Mouse (Mus musculus) hindbrain, embryonic 11.5 days (tissue): ENCODE results near the gene Gli2. TPM values are rescaled to one million over a fixed set of nuclear protein-coding genes. Genes with fewer than 3 reads are reported as not detected.

Experiments
- ATAC-seq: fragments of 200-750 bp; cut with Nextera tagmentation; 2 replicates; pipeline ENCODE4 v1.8.0; 2017; ENCODE audit warnings: mild to moderate bottlenecking, moderate TSS enrichment, moderate library complexity; ENCODE audit not compliant: low FRiP score
- DNase-seq: peaks from one replicate; pipeline ENCODE4 v3.0.0-alpha.2; 2015; ENCODE audit warnings: low spot score
- H3K27ac ChIP-seq: fragments of 300-500 bp; sonication (generic); 2 replicates; pipeline ENCODE4 v1.5.1; 2014; ENCODE audit warnings: mild to moderate bottlenecking, low read depth, low read length
- H3K27me3 ChIP-seq: fragments of 300-500 bp; sonication (generic); 2 replicates; pipeline ENCODE4 v1.6.1; 2014; ENCODE audit warnings: mild to moderate bottlenecking, low read length, moderate library complexity, mixed read lengths; ENCODE audit not compliant: control insufficient read depth, insufficient read depth
- H3K36me3 ChIP-seq: fragments of 300-500 bp; sonication (generic); 2 replicates; pipeline ENCODE4 v1.6.1; 2014; ENCODE audit warnings: mild to moderate bottlenecking, low read length, moderate library complexity, mixed read lengths; ENCODE audit not compliant: control insufficient read depth, insufficient read depth
- H3K4me1 ChIP-seq: fragments of 300-500 bp; sonication (generic); replicated peaks from 2 replicates; pipeline ENCODE4 v1.6.1; 2014; ENCODE audit warnings: low read length, mixed read lengths; ENCODE audit not compliant: control insufficient read depth, insufficient read depth
- H3K4me2 ChIP-seq: fragments of 300-500 bp; sonication (generic); replicated peaks from 2 replicates; pipeline ENCODE4 v1.6.1; 2014; ENCODE audit warnings: mild to moderate bottlenecking, low read depth, low read length
- H3K4me3 ChIP-seq: fragments of 300-500 bp; sonication (generic); 2 replicates; pipeline ENCODE4 v1.5.1; 2014; ENCODE audit warnings: low read depth, low read length
- H3K9ac ChIP-seq: fragments of 300-500 bp; sonication (generic); 2 replicates; pipeline ENCODE4 v1.6.1; 2014; ENCODE audit warnings: low read depth, low read length
- H3K9me3 ChIP-seq: fragments of 300-500 bp; sonication (generic); 2 replicates; pipeline ENCODE4 v1.6.1; 2016; ENCODE audit warnings: low read length; ENCODE audit not compliant: control insufficient read depth
- WGBS: fragments of 180-500 bp; shearing (Covaris S2); extraction: QIAGEN DNeasy Blood & Tissue Kit; methylation state at CpG from one replicate; pipeline ENCODE4 v1.1.7; 2014; 5-methylcytosine and 5-hydroxymethylcytosine counted together
- polyA plus RNA-seq: library from polyadenylated mRNA; unstranded; fragments of >200 nt; fragmentation: Nextera tagmentation; extraction: Ambion mirVana; gene quantifications from 2 replicates; pipeline ENCODE4 v1.2.1, GENCODE M21; 2014

Gli2 gene
- polyA plus RNA-seq, 1 experiment from 2014 or later: 8.7 TPM

GRCm38 (mm10) chr1:118910693-118911426, 142.6 kb downstream of the Gli2 start:
- 0 out of 2 replicates have a peak, but pooled peaks cover 3% of the 10 kb centered on the region for H3K27me3 ChIP-seq
- no peak overlapping the region for H3K4me2 ChIP-seq
- H3K9ac ChIP-seq: no peak overlapping the region
- H3K9me3 ChIP-seq: no peaks in the 10 kb centered on the region
- 13% methylated on average over 13 of the region's 13 CpGs for WGBS
- no peak overlapping the region for H3K4me3 ChIP-seq
- peaks cover 18% of the 10 kb centered on the region for H3K4me1 ChIP-seq
- DNase-seq: peak; percentile 70
- H3K27ac ChIP-seq: peak overlapping the region; percentile 70
- H3K36me3 ChIP-seq: no peaks in the 10 kb centered on the region
- peak; percentile 81 for ATAC-seq

- Histone ChIP-seq H3K4me1 (peaks cover 22% of the 10 kb centered on the region), H3K9me3 (no peaks in the 10 kb centered on the region), H3K27ac (no peak overlapping the region), H3K4me3 (no peak overlapping the region), H3K4me2 (no peak overlapping the region), H3K27me3 (0 out of 2 replicates have a peak, but pooled peaks cover 3% of the 10 kb centered on the region), H3K9ac (no peak overlapping the region), H3K36me3 (no peaks in the 10 kb centered on the region)
- WGBS: 83% methylated on average over 3 of the region's 3 CpGs
- no peak for DNase-seq
- no peak for ATAC-seq
These were observed 144.4 kb downstream of the Gli2 start for GRCm38 (mm10) chr1:118909051-118909450.

- 0 out of 2 replicates have a peak, but pooled peaks cover 1% of the 10 kb centered on the region for H3K27me3 ChIP-seq
- H3K4me2 ChIP-seq: no peak overlapping the region
- H3K27ac ChIP-seq: no peak overlapping the region
- WGBS: 92% methylated on average over 9 of the region's 9 CpGs
- DNase-seq (no peak), ATAC-seq (no peak)
- no peak overlapping the region for H3K4me3 ChIP-seq
- H3K36me3 ChIP-seq: no peaks in the 10 kb centered on the region
- no peaks in the 10 kb centered on the region for H3K9me3 ChIP-seq
- peaks cover 13% of the 10 kb centered on the region; the same call in 1 of the 2 replicates for H3K4me1 ChIP-seq
- no peak overlapping the region for H3K9ac ChIP-seq
These were observed 145.8 kb downstream of the Gli2 start for GRCm38 (mm10) chr1:118907574-118907973.

- 71% methylated on average over 5 of the region's 5 CpGs for WGBS
- H3K9ac ChIP-seq: no peak overlapping the region
- H3K27me3 ChIP-seq: no peaks in the 10 kb centered on the region
- H3K9me3 ChIP-seq: no peaks in the 10 kb centered on the region
- H3K27ac ChIP-seq: no peak overlapping the region
- DNase-seq (no peak), ATAC-seq (no peak)
- H3K4me3 ChIP-seq: no peak overlapping the region
- no peak overlapping the region for H3K4me2 ChIP-seq
- peaks cover 4% of the 10 kb centered on the region; the same call in 1 of the 2 replicates for H3K4me1 ChIP-seq
- H3K36me3 ChIP-seq: no peaks in the 10 kb centered on the region
These were observed 148.1 kb downstream of the Gli2 start for GRCm38 (mm10) chr1:118905319-118905718.

- DNase-seq (no peak), ATAC-seq (no peak)
These were observed 148.5 kb downstream of the Gli2 start for GRCm38 (mm10) chr1:118904909-118905308.

GRCm38 (mm10) chr1:118904431-118904830, 149.0 kb downstream of the Gli2 start:
- H3K27ac ChIP-seq: no peak overlapping the region
- H3K36me3 ChIP-seq: no peaks in the 10 kb centered on the region
- 51% methylated on average over 3 of the region's 3 CpGs for WGBS
- H3K4me1 ChIP-seq: peaks cover 4% of the 10 kb centered on the region
- H3K9ac ChIP-seq: no peak overlapping the region
- no peaks in the 10 kb centered on the region for H3K27me3 ChIP-seq
- ATAC-seq (no peak), DNase-seq (no peak)
- H3K4me2 ChIP-seq: no peak overlapping the region
- H3K4me3 ChIP-seq: no peak overlapping the region
- no peaks in the 10 kb centered on the region for H3K9me3 ChIP-seq

More at GRCm38 (mm10) chr1:118904909-118905308, 148.5 kb downstream of the Gli2 start:
- Histone ChIP-seq H3K4me1 (peaks cover 4% of the 10 kb centered on the region; the same call in 1 of the 2 replicates), H3K27ac (peak overlapping the region; percentile 33; the same call in 1 of the 2 replicates), H3K36me3 (no peaks in the 10 kb centered on the region), H3K4me3 (no peak overlapping the region), H3K9me3 (no peaks in the 10 kb centered on the region), H3K4me2 (no peak overlapping the region), H3K9ac (no peak overlapping the region), H3K27me3 (no peaks in the 10 kb centered on the region)
- 40% methylated on average over 9 of the region's 9 CpGs for WGBS

- Histone ChIP-seq H3K9me3 (no peaks in the 10 kb centered on the region), H3K9ac (no peak overlapping the region), H3K4me1 (peaks cover 4% of the 10 kb centered on the region), H3K4me3 (no peak overlapping the region), H3K27ac (no peak overlapping the region), H3K36me3 (no peaks in the 10 kb centered on the region), H3K27me3 (no peaks in the 10 kb centered on the region), H3K4me2 (no peak overlapping the region)
- 93% methylated on average over 3 of the region's 3 CpGs for WGBS
- ATAC-seq (no peak), DNase-seq (no peak)
These were observed 149.7 kb downstream of the Gli2 start for GRCm38 (mm10) chr1:118903742-118904141.

GRCm38 (mm10) chr1:118901868-118902586, 151.4 kb downstream of the Gli2 start:
- H3K9ac ChIP-seq: no peak overlapping the region
- DNase-seq (no peak), ATAC-seq (no peak)
- no peak overlapping the region for H3K27ac ChIP-seq
- no peaks in the 10 kb centered on the region for H3K36me3 ChIP-seq
- H3K4me1 ChIP-seq: peaks cover 4% of the 10 kb centered on the region
- H3K9me3 ChIP-seq: no peaks in the 10 kb centered on the region
- no peak overlapping the region for H3K4me2 ChIP-seq
- H3K4me3 ChIP-seq: no peak overlapping the region
- 47% methylated on average over 7 of the region's 8 CpGs for WGBS
- no peaks in the 10 kb centered on the region for H3K27me3 ChIP-seq
